Mouse (Mus musculus): Measurements from ENCODE around the gene Shmt2. TPM values are rescaled to one million over a fixed set of nuclear protein-coding genes. Genes with fewer than 3 reads are reported as not detected.

Gene Shmt2
- polyA plus RNA-seq, 1 experiment from 2014 or later = 80.4 TPM

DNA sequence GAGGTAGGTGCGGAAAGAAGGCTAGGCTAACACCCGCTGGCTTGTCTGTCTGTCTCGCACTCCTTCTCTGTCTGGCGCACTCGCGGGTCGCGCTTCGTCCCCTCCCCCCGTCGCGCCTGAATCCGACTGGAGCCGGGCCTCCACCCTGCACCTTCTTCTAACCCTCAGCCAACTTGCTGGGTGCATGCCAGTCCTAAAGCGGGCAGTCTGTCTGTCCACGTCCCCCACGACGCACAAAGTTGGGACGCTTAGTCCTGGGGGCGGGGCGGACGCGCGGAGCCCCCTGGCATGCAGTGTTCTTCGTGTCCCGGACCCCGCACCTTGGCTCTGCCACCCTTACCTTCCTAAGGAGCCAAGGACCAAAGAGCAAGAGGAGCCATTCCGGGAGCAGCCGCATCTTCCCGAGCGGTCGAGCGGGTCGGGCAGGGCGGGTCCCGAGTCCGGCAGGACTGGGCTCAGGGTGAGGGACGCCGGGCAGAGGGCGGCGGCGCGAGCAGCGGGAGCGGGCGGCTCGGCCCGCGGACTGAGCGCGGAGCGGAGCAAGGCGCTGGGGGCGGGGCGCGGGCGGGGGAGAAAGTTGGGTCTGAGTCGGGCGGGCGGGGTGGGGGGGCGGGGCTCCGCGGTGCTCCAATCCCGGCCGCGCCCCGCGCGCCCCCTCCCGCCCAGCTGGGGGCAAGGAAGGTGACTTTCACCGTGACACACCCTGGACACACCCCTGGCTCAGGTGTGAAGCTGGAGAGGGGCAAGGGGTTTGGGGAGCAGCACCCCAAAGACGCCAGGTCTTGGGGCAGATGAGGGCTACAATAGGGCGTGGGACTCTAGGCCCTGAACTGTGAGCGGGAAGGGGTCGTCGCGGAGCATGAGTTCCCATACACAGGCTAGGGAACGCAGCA lies 12.0 kb upstream of the Shmt2 start, which contains the start of gene Nxph4:
Gene Nxph4 (minus strand): TSS at position 524 of the 893 bp plus-strand sequence.
- H3K9ac ChIP-seq = peak within 1 kb of the TSS; percentile 39; the same call in 1 of the 2 replicates
- peaks cover 16% of the 10 kb centered on the region for H3K4me1 ChIP-seq (replicated peaks)
- H3K4me2 ChIP-seq = peak within 1 kb of the TSS; percentile 84
- no peak within 1 kb of the TSS for H3K27ac ChIP-seq (ENCODE audit: poor library complexity, severe bottlenecking)
- peaks cover 2% of the 10 kb centered on the region; the same call in 1 of the 2 replicates for H3K36me3 ChIP-seq
- no peaks in the 10 kb centered on the region for H3K9me3 ChIP-seq (replicated peaks)
- peaks cover 83% of the 10 kb centered on the region for H3K27me3 ChIP-seq (replicated peaks)
- peak within 1 kb of the TSS; percentile 48 for H3K4me3 ChIP-seq
- 0 out of 2 replicates have a peak, but pooled peaks have one; percentile 26 for ATAC-seq (ENCODE audit: insufficient number of reproducible peaks, low FRiP score)
- under 1% methylated on average over 70 of the region's 78 CpGs for WGBS

DNA sequence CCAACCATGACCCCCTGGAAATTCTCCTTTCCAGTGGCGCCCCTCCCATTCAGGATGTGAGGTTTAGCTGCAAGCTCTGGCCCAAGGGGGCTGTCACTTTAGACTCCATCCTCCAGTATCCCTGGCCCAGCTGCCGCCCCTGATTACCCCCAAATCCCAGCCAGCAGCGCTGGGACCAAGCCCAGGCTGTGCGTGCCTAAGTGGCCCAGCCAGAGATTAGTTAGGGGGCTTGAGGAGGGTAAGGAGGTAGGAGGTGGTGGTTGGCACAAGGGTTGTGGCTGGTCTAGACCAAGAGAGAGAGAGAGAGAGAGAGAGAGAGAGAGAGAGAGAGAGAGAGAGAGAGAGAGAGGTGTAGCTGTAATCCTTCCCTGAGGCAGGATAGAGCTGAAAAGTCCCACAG lies 9.3 kb upstream of the Shmt2 start:
- no peaks in the 10 kb centered on the region for H3K36me3 ChIP-seq
- no peak overlapping the region for H3K9ac ChIP-seq
- no peak overlapping the region for H3K27ac ChIP-seq (ENCODE audit: poor library complexity, severe bottlenecking)
- H3K4me3 ChIP-seq = no peak overlapping the region
- under 1% methylated on average over 4 of the region's 4 CpGs for WGBS
- no peaks in the 10 kb centered on the region for H3K9me3 ChIP-seq (replicated peaks)
- peaks cover 100% of the 10 kb centered on the region for H3K27me3 ChIP-seq (replicated peaks)
- ATAC-seq (ENCODE audit: insufficient number of reproducible peaks, low FRiP score) = no peak
- H3K4me2 ChIP-seq = no peak overlapping the region
- H3K4me1 ChIP-seq (replicated peaks) = peaks cover 18% of the 10 kb centered on the region

DNA sequence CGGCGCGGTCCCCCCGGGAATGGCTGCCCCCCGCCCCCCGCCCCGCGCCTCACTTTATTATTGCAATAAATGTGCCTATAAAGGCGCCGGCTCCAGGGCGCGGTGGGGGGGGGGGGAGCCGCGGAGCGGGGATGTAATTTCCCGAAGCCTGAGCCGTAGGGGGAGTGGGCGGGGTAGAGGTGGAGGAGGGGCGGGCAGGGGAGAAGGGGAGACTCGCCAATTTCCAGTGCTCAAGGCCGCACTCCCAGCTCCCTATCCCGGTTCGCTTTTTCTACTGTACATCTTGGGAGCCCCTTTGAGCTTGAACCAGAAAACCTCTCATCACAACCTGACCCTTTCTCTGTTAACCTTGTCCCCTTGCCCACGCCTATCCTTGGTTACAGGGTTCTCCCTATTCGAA lies 8.7 kb upstream of the Shmt2 start:
- no peak for ATAC-seq (ENCODE audit: insufficient number of reproducible peaks, low FRiP score)
- Histone ChIP-seq H3K4me2 (peak overlapping the region; percentile 17; the same call in 1 of the 2 replicates), H3K9me3 (replicated peaks) (no peaks in the 10 kb centered on the region), H3K36me3 (no peaks in the 10 kb centered on the region), H3K9ac (no peak overlapping the region), H3K4me1 (replicated peaks) (peaks cover 24% of the 10 kb centered on the region), H3K27me3 (replicated peaks) (peaks cover 100% of the 10 kb centered on the region), H3K27ac (ENCODE audit: poor library complexity, severe bottlenecking) (no peak overlapping the region), H3K4me3 (no peak overlapping the region)
- WGBS = 3% methylated on average over 18 of the region's 25 CpGs

DNA sequence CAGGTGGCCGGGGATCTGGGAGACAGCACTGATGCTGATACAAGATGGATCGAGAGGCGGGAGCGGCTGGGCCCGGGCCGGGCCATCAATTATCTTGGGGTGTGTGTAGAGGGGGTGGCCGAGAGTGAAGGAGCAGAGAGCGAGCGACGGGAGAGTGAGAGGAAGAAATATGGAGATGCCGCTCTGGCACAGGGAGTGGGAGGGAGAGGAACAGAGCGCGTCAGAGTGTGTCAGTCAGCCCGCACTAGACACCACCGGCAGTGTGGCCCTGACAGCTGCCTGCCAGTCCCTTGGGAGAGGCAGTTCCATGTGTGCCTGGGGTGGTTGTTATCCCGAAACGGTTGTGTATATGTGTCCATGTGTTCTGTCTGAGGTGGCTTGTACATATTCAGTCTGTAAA lies 5.2 kb upstream of the Shmt2 start:
- no peak for ATAC-seq (ENCODE audit: insufficient number of reproducible peaks, low FRiP score)
- peaks cover 96% of the 10 kb centered on the region for H3K27me3 ChIP-seq (replicated peaks)
- H3K4me2 ChIP-seq = no peak overlapping the region
- H3K27ac ChIP-seq (ENCODE audit: poor library complexity, severe bottlenecking) = no peak overlapping the region
- no peaks in the 10 kb centered on the region for H3K36me3 ChIP-seq
- no peak overlapping the region for H3K4me3 ChIP-seq
- no peak overlapping the region for H3K9ac ChIP-seq
- H3K4me1 ChIP-seq (replicated peaks) = peaks cover 12% of the 10 kb centered on the region
- H3K9me3 ChIP-seq (replicated peaks) = no peaks in the 10 kb centered on the region
- 4% methylated on average over 17 of the region's 17 CpGs for WGBS

DNA sequence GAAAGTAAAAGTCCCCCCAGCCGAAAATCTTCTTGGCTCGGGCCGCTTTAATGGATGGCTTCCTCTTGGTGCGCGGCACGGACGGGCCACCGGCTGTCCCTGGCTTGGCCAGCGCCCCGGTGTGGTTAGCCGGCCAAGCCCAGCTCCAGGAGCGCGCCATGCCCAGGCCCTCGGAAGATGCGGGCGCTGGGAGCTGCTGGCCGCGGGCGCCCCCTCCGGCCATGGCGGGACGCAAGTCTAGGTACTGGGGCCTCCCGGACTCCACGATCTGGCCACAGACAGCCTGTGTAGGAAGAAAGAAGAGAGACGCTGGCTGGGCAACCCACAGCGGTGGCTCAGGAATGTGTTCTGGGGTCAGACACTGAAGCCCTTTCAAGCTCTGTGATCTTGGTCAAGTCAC lies 4.4 kb upstream of the Shmt2 start:
- Histone ChIP-seq H3K36me3 (no peaks in the 10 kb centered on the region), H3K4me3 (peak overlapping the region; percentile 38), H3K4me1 (replicated peaks) (peaks cover 13% of the 10 kb centered on the region), H3K4me2 (peak overlapping the region; percentile 65), H3K9me3 (replicated peaks) (no peaks in the 10 kb centered on the region), H3K27ac (ENCODE audit: poor library complexity, severe bottlenecking) (no peak overlapping the region), H3K9ac (peak overlapping the region; percentile 21; the same call in 1 of the 2 replicates), H3K27me3 (replicated peaks) (peaks cover 88% of the 10 kb centered on the region)
- ATAC-seq (ENCODE audit: insufficient number of reproducible peaks, low FRiP score) = no peak
- 0% methylated on average over 26 of the region's 26 CpGs for WGBS

DNA sequence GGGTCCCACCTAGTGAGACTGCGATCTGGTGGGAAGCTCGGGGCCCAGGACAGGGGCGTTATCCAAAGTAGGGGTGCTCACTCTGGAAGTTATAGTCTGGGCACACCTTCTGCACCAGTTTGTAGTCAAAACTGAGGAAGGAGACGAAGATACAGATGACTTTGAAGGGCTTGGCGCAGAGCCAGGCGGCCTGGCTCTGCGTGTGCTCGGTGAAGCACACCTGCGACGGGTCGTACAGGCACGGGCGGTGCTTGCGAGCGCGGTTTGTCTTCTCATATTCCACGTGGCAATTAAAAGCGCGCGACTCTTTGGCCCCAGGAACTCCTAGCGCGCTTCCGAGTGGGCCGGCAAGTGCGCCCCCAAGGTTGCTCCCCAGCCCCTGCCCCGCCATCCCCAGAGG lies 3.8 kb upstream of the Shmt2 start:
- H3K27ac ChIP-seq (ENCODE audit: poor library complexity, severe bottlenecking) = no peak overlapping the region
- peak overlapping the region; percentile 38 for H3K4me3 ChIP-seq
- H3K4me2 ChIP-seq = peak overlapping the region; percentile 65
- ATAC-seq (ENCODE audit: insufficient number of reproducible peaks, low FRiP score) = no peak
- 3% methylated on average over 26 of the region's 26 CpGs for WGBS
- no peaks in the 10 kb centered on the region for H3K9me3 ChIP-seq (replicated peaks)
- H3K36me3 ChIP-seq = no peaks in the 10 kb centered on the region
- H3K27me3 ChIP-seq (replicated peaks) = peaks cover 82% of the 10 kb centered on the region
- H3K4me1 ChIP-seq (replicated peaks) = peaks cover 20% of the 10 kb centered on the region
- H3K9ac ChIP-seq = 0 out of 2 replicates have a peak overlapping the region, but pooled peaks have one; percentile 21

DNA sequence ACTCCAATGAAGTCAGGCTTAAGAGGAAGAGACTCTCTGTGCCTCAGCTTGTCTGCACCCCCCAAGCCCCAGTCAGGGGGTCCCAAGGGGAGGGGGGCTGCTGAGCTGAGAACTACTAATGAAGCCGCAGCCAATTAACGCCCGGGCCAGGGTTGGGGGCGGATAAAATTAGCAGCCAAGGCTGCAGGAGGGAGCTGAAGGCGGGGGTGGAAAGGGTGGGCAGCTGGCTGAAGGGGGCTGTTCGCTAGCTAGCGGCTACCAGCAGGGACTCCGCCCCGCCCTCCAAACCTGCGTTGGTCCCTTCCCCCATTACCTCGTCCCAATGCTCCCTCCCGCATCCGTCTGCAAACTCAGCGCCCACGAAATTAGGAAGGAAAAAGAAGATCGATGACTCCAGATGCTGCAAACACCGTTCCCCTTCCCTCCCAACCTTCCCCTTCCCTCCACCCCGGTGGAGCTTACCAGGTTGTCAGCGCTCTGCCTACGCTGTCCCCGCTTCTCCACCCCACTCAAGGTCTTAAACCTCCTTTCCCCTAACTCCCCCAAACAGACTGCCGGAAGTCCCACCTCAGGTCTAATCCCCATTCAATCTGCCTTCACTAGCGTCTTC lies 2.5 kb upstream of the Shmt2 start:
- Histone ChIP-seq H3K27ac (ENCODE audit: poor library complexity, severe bottlenecking) (no peak overlapping the region), H3K9ac (no peak overlapping the region), H3K4me3 (no peak overlapping the region), H3K27me3 (replicated peaks) (peaks cover 69% of the 10 kb centered on the region), H3K4me1 (replicated peaks) (peaks cover 26% of the 10 kb centered on the region), H3K9me3 (replicated peaks) (no peaks in the 10 kb centered on the region), H3K4me2 (no peak overlapping the region; the same call in 1 of the 2 replicates), H3K36me3 (peaks cover 7% of the 10 kb centered on the region)
- ATAC-seq (ENCODE audit: insufficient number of reproducible peaks, low FRiP score) = no peak
- 4% methylated on average over 23 of the region's 23 CpGs for WGBS

DNA sequence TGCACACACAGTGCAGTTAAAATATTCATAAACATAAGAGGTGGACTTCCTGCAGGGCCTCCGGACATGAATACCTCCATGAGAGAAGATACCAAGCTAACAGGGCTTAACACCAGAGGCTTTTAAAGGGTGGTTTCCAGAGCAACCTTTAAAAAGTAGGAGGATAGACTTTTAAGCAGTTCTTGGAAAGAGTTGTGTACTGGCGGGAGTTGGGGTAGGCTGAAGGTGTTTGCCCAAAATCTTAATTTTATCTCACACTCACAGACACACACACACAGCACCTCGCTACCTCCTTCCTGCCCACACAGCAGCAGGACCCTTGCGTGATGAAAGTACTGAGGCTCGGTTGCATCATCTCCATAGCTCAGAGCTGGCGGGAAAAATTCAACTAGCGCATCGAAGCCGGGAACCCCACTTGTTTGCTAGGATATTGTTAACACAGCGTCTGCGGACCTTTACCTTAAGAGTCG lies 598 bp downstream of the Shmt2 start:
- Histone ChIP-seq H3K27ac (ENCODE audit: poor library complexity, severe bottlenecking) (no peak overlapping the region), H3K4me1 (replicated peaks) (peaks cover 32% of the 10 kb centered on the region), H3K36me3 (peaks cover 35% of the 10 kb centered on the region), H3K9ac (peak overlapping the region; percentile 79), H3K4me2 (peak overlapping the region; percentile 75), H3K9me3 (replicated peaks) (no peaks in the 10 kb centered on the region), H3K27me3 (replicated peaks) (peaks cover 61% of the 10 kb centered on the region), H3K4me3 (peak overlapping the region; percentile 66)
- ATAC-seq (ENCODE audit: insufficient number of reproducible peaks, low FRiP score) = no peak
- 8% methylated on average over 12 of the region's 12 CpGs for WGBS

DNA sequence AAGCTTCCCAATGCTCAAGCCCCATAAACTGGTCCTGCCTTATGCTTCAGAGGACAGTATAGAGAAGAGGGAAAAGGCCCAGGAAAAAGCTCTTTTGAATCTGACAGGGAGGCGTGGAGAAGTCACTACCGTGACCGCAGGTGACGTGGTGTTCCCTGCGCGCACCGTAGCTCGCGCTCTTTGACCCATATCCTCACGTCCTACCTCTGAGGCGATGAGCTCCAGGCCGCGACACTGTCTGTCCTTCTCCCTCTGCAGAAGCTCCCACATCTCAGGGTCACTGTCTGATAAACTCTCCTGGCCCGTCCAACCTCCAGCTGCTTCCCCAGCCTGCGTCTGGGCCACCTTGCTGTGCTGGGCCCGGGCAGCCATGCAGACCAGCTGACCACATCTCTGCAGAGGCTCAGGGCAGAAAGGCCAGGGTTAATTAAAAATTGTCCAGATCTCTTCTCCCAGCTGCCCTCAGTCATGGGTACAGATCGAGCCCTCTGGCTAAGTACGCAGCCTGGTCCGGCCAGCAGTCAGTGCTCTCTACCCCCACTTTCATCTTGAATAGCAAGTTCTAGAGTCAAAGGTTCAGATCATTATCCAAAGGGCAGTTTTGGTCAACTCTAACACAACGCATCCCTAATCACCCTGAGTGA lies 1.4 kb downstream of the Shmt2 start:
- 79% methylated on average over 20 of the region's 20 CpGs for WGBS
- Histone ChIP-seq H3K4me3 (peak overlapping the region; percentile 66), H3K36me3 (peaks cover 35% of the 10 kb centered on the region), H3K9me3 (replicated peaks) (no peaks in the 10 kb centered on the region), H3K4me1 (replicated peaks) (peaks cover 32% of the 10 kb centered on the region), H3K9ac (peak overlapping the region; percentile 79), H3K27ac (ENCODE audit: poor library complexity, severe bottlenecking) (no peak overlapping the region), H3K4me2 (peak overlapping the region; percentile 75), H3K27me3 (replicated peaks) (peaks cover 59% of the 10 kb centered on the region)
- ATAC-seq (ENCODE audit: insufficient number of reproducible peaks, low FRiP score) = no peak

DNA sequence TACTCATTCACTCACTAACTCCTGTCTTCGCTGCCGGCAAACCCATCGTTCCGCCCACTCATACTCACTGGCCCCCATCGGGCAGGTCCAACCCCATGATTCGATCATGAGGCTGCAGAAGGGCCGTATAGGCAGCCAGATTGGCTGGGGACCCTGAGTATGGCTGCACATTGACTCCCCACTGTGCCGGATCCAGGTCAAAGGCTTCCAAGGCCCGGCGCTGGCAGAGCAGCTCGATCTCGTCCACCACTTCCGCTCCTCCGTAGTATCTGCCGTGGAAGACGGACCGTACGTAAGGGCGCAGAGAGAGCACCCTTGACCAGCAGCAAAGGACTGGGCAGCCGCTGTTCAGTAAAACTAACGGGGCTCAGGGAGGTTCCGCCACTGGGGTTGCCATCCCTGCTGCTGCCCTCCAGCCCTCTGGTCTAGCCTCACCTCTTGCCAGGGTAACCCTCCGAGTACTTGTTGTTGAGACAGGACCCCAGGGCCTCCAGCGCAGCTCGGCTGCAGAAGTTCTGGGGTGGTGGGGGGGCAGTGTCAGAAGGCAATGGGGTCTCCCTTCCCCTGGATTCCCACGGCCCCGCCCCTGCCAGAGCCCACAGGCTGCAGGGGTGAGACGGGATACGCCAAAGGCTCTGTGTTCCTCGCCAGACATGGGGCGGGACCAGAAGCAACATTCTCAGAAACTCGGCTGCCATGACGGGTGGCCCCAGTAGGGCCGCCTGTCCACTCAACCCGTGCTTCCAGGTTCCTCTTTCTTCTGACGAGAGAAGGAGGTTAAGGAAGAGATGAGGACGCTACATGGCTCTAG lies 2.1 kb downstream of the Shmt2 start:
- 92% methylated on average over 37 of the region's 37 CpGs for WGBS
- Histone ChIP-seq H3K27me3 (replicated peaks) (peaks cover 59% of the 10 kb centered on the region), H3K4me1 (replicated peaks) (peaks cover 35% of the 10 kb centered on the region), H3K9me3 (replicated peaks) (no peaks in the 10 kb centered on the region), H3K4me2 (peak overlapping the region; percentile 75; the same call in 1 of the 2 replicates), H3K9ac (no peak overlapping the region), H3K36me3 (peaks cover 35% of the 10 kb centered on the region), H3K4me3 (no peak overlapping the region), H3K27ac (ENCODE audit: poor library complexity, severe bottlenecking) (no peak overlapping the region)
- no peak for ATAC-seq (ENCODE audit: insufficient number of reproducible peaks, low FRiP score)
